In genomic region chr1:168393456-168393855, GRCm38 (mm10) we compare ENCODE assay signal across 13 mouse cellular contexts. TPM values are rescaled to one million over a fixed set of nuclear protein-coding genes. Genes with fewer than 3 reads are reported as not detected.
DNase-seq lines count a peak whose midpoint lies in the region; ATAC-seq and TF ChIP-seq lines count a peak whose summit lies in the region.
"Had no signal": no experiment of that assay in that cellular context is flagged by ENCODE, and none has a peak within 500 bp of the region (broad histone marks: within the 10 kb centered on the region; RNA-seq: fewer than 3 reads in every experiment).

No protein-coding gene starts in this region.

- no peak for ATAC-seq in intestine, embryonic 15.5 days
- no peak for ATAC-seq in intestine, postnatal 0 days
- no peak for ATAC-seq in heart, embryonic 12.5 days (ENCODE audit: insufficient number of reproducible peaks, low FRiP score)
- no peak for ATAC-seq in granulocyte monocyte progenitor cell, adult 5-6 weeks (replicated peaks; ENCODE audit: poor library complexity, severe bottlenecking)

- H3K4me1 ChIP-seq in intestine, embryonic 15.5 days (replicated peaks): peaks cover 16% of the 10 kb centered on the region
- H3K4me1 ChIP-seq in intestine, postnatal 0 days (replicated peaks; ENCODE audit: control insufficient read depth, insufficient read depth, low read length): no peaks in the 10 kb centered on the region
- peaks cover 66% of the 10 kb centered on the region for H3K4me1 ChIP-seq in heart, embryonic 12.5 days (replicated peaks)

- H3K9ac ChIP-seq in intestine, embryonic 15.5 days: no peak overlapping the region
- no peak overlapping the region for H3K9ac ChIP-seq in intestine, postnatal 0 days (ENCODE audit: low read depth, low read length)
- no peak overlapping the region; the same call in 1 of the 2 replicates for H3K9ac ChIP-seq in heart, embryonic 12.5 days
- H3K9ac ChIP-seq: midbrain, embryonic 12.5 days; neural tube, embryonic 13.5 days had no signal

- H3K27ac ChIP-seq in intestine, embryonic 15.5 days: peak overlapping the region; percentile 27; the same call in 1 of the 2 replicates
- no peak overlapping the region for H3K27ac ChIP-seq in intestine, postnatal 0 days (ENCODE audit: low read depth, low read length)
- peak overlapping the region; percentile 10 for H3K27ac ChIP-seq in heart, embryonic 12.5 days (ENCODE audit: poor library complexity, severe bottlenecking)
- H3K27ac ChIP-seq: midbrain, embryonic 12.5 days; neural tube, embryonic 13.5 days had no signal

- peak; percentile 31 for DNase-seq in testis, postnatal 14 days (ENCODE audit: low spot score)
- DNase-seq in testis, postnatal 10 days (ENCODE audit: low spot score): no peak
- DNase-seq in right cerebral cortex, postnatal 14 days: no peak
- DNase-seq in c-Kit-positive CD71-positive TER-119-positive erythroid progenitor cells, embryonic 14.5 days (ENCODE audit: low spot score): no peak
- DNase-seq: liver; right cerebral cortex, postnatal 4 days; thymus, postnatal 14 days had no signal

- no peak for TF ChIP-seq CTCF in intestine, postnatal 0 days (IDR thresholded peaks at IDR 0.05; ENCODE audit: low read depth)

- no peaks in the 10 kb centered on the region for H3K36me3 ChIP-seq in intestine, embryonic 15.5 days
- no peaks in the 10 kb centered on the region for H3K36me3 ChIP-seq in intestine, postnatal 0 days (ENCODE audit: control insufficient read depth, insufficient read depth)
- peaks cover 21% of the 10 kb centered on the region; the same call in 1 of the 2 replicates for H3K36me3 ChIP-seq in heart, embryonic 12.5 days
- H3K36me3 ChIP-seq: neural tube, embryonic 13.5 days had no signal

- H3K27me3 ChIP-seq in intestine, embryonic 15.5 days (replicated peaks): no peaks in the 10 kb centered on the region
- H3K27me3 ChIP-seq in intestine, postnatal 0 days (replicated peaks; ENCODE audit: control insufficient read depth, insufficient read depth, low read length): no peaks in the 10 kb centered on the region
- no peaks in the 10 kb centered on the region for H3K27me3 ChIP-seq in heart, embryonic 12.5 days (replicated peaks)
- H3K27me3 ChIP-seq: midbrain, embryonic 12.5 days; neural tube, embryonic 13.5 days had no signal

- no peak overlapping the region for H3K4me3 ChIP-seq in intestine, embryonic 15.5 days (replicated peaks)
- H3K4me3 ChIP-seq in intestine, postnatal 0 days (ENCODE audit: low read depth, low read length): no peak overlapping the region
- no peak overlapping the region for H3K4me3 ChIP-seq in heart, embryonic 12.5 days
- H3K4me3 ChIP-seq: midbrain, embryonic 12.5 days; neural tube, embryonic 13.5 days had no signal

- 48% methylated on average over 4 of the region's 4 CpGs for WGBS in intestine, embryonic 15.5 days
- WGBS in intestine, postnatal 0 days: 52% methylated on average over 4 of the region's 4 CpGs
- 28% methylated on average over 4 of the region's 4 CpGs for WGBS in heart, embryonic 12.5 days

- H3K9me3 ChIP-seq in intestine, embryonic 15.5 days: no peaks in the 10 kb centered on the region
- H3K9me3 ChIP-seq in intestine, postnatal 0 days (ENCODE audit: control insufficient read depth): no peaks in the 10 kb centered on the region
- H3K9me3 ChIP-seq in heart, embryonic 12.5 days (replicated peaks): no peaks in the 10 kb centered on the region
- H3K9me3 ChIP-seq: midbrain, embryonic 12.5 days; neural tube, embryonic 13.5 days had no signal

- no peak overlapping the region for H3K4me2 ChIP-seq in intestine, embryonic 15.5 days (replicated peaks)
- H3K4me2 ChIP-seq in intestine, postnatal 0 days (replicated peaks; ENCODE audit: low read depth): no peak overlapping the region
- no peak overlapping the region for H3K4me2 ChIP-seq in heart, embryonic 12.5 days
- H3K4me2 ChIP-seq: midbrain, embryonic 12.5 days; neural tube, embryonic 13.5 days had no signal

RNA-seq across cellular contexts. Expression of gene Pbx1, which starts 38.6 kb away (rescaled TPM):
- polyA plus RNA-seq in intestine, embryonic 15.5 days (2015; fragmentation: Nextera tagmentation; extraction: Ambion mirVana): 24.0 and 27.5 TPM in 2 replicates
- polyA plus RNA-seq in intestine, postnatal 0 days (2015; fragmentation: Nextera tagmentation; extraction: Ambion mirVana): 9.8 and 11.4 TPM in 2 replicates
- 26.2 and 26.3 TPM in 2 replicates for polyA plus RNA-seq in heart, embryonic 12.5 days (2016; fragmentation: Nextera tagmentation; extraction: Ambion mirVana)
- 4.9 and 8.2 TPM in 2 replicates for total RNA-seq in granulocyte monocyte progenitor cell, adult 5-6 weeks (2014; fragmentation: Nextera tagmentation)
- 4.1 and 4.7 TPM in 2 replicates for total RNA-seq in granulocyte monocyte progenitor cell, adult 5-6 weeks (2017)
